Mouse (Mus musculus) heart, adult 2 months (tissue): Measurements from ENCODE around the gene Prdm16.

Experiments
- CTCF ChIP-seq: fragments of 200-600 bp; IDR thresholded peaks from 2 replicates; pipeline ENCODE4 v1.8.1; 2022; ENCODE audit warnings: antibody characterized with exemption, mild to moderate bottlenecking, moderate library complexity
- EP300 ChIP-seq: fragments of 200-500 bp; IDR thresholded peaks from 2 replicates; pipeline ENCODE4 v1.6.1; 2011; ENCODE audit warnings: low read depth, low read length, control low read depth; ENCODE audit not compliant: insufficient read depth

- TF ChIP-seq CTCF (no peak), EP300 (no peak)
These were observed 10.4 kb downstream of the Prdm16 start for GRCm38 (mm10) chr4:154626282-154626681.
